Mouse (Mus musculus) myocyte (in vitro differentiated cells): Measurements from ENCODE around the gene Kif18a.

ENCODE experiments used
- E2F4 ChIP-seq: IDR thresholded peaks from one replicate; pipeline ENCODE4 v1.6.1; 2011; ENCODE audit warnings: mild to moderate bottlenecking, control low read depth, moderate library complexity; ENCODE audit not compliant: insufficient read depth
- MAX ChIP-seq: IDR thresholded peaks from one replicate; pipeline ENCODE4 v1.6.1; 2011; ENCODE audit warnings: low read depth, mild to moderate bottlenecking, control low read depth
- POLR2A ChIP-seq: IDR thresholded peaks from one replicate; pipeline ENCODE4 v1.6.1; 2011; ENCODE audit warnings: low read depth, mild to moderate bottlenecking, control low read depth, moderate library complexity; ENCODE audit not compliant: insufficient read length
- POLR2AphosphoS2 ChIP-seq: IDR thresholded peaks from one replicate; pipeline ENCODE4 v1.6.1; 2011; ENCODE audit warnings: low read depth, control low read depth; ENCODE audit not compliant: insufficient read length

- TF ChIP-seq E2F4 (no peak), MAX (no peak), POLR2A (no peak), POLR2AphosphoS2 (no peak)
Measured at GRCm38 (mm10) chr2:109335765-109336164, 55.2 kb downstream of the Kif18a start.
